Mouse (Mus musculus): ENCODE results near the gene Fam135a.
A peak's percentile ranks its signal among the peaks of the same experiment; 100 is the strongest.
"Not testable (repeated sequence)": the region's sequence is repeated elsewhere in the genome, so short reads cannot be mapped to it uniquely, and the experiment has no call there.

Gene Fam135a

GRCm38 (mm10) chr1:24073386-24074248 is 26.5 kb downstream of the Fam135a start:
- ATAC-seq (ENCODE audit: insufficient number of reproducible peaks, low FRiP score, low TSS enrichment): no peak; the same call in 1 of the 2 replicates

DNA sequence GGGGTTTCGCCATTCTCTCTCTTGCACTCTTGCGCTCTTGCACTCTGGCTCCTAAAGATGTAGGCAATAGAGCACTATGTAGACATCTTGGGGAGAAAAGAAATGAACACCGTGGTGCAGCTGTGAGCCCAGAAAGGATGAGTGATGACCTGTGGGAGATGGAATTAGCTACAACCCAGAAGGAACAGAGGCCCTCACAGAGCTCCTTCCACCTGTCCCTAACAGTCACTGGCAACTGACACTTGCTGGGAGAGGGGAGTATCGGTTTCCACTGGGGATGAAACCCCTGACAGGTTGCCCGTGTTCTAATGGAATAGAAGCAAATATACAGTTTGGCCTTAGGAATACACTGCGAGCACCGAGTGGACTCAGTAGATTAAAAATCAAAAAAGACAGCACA is 31.3 kb downstream of the Fam135a start:
- ATAC-seq (ENCODE audit: insufficient number of reproducible peaks, low FRiP score, low TSS enrichment): no peak

DNA sequence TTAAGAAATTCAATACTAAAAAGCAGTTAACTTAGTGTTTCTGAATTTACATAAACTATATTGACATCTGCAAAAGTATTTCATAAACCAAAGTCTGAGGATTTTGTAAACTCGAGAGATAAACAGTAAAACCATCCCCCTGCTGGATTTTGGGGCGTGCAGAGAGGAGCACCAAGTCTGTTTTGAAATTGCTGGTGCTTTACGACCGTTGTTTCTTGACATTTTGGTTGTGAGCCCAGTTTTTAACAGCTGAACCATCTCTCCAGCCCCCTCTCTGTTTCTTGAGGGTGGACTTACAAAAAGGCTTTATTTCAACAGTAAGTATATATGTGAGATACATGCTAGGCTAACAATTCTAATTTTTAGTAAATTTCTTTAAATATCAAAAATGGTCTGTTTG is 33.4 kb downstream of the Fam135a start:
- ATAC-seq (ENCODE audit: insufficient number of reproducible peaks, low FRiP score, low TSS enrichment): no peak

- ATAC-seq (ENCODE audit: insufficient number of reproducible peaks, low FRiP score, low TSS enrichment): no peak
Measured at GRCm38 (mm10) chr1:24055706-24056105, 44.4 kb downstream of the Fam135a start.

DNA sequence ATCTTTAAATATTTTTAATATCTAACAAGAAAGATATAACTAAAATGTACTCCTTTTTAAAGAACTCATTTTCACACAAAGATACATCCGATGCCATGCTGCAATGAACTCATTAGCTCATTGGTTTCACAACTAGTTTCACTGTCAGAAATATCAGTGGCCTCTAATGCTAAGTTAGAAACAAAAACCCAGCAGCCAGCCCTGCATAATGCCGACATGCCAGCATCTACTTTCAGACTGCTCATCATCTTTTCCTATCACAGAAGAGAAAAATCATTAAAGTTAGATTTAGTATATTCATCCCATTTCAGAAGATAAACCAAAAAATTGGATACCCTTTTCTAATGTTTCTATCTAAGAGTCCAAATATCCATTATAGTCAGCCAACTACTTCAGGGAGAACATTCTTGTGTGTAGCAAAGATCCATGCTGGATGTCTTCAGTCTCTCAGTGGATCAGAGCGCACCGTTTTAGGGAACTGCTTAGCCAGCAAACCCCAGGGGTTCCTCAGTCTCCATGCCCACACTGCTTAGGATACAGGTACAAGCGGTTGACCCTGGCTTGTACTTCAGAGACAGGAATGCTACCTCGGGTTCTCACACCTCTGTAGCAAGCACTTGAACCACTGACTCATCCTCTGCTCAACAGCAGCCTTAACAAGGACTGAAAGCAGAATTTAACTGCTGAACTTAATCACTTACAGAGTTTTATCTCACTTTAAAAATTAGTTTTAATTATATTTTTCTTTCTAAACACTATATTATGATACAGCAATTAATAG is 53.2 kb downstream of the Fam135a start:
- no peak for ATAC-seq (ENCODE audit: insufficient number of reproducible peaks, low FRiP score, low TSS enrichment)

DNA sequence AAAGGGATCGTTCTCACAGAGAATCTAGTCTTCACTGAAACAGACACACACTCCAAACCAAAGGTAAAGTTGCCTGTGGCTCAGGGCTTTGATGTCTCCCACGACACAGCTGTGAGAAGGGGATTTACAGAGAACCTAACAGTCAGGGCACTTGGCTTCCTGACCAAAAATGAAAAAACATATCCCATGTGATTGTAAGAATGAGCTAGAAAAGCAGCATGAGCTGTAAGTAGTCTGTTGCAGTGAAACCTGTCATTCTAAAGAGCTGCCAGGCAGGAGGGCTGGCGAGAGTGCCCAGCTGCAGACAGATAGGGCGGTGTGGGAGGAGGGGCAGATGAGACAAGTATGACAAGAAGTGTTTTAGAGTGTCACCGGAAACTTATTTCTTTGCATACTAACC is 54.5 kb downstream of the Fam135a start:
- ATAC-seq (ENCODE audit: insufficient number of reproducible peaks, low FRiP score, low TSS enrichment): no peak

DNA sequence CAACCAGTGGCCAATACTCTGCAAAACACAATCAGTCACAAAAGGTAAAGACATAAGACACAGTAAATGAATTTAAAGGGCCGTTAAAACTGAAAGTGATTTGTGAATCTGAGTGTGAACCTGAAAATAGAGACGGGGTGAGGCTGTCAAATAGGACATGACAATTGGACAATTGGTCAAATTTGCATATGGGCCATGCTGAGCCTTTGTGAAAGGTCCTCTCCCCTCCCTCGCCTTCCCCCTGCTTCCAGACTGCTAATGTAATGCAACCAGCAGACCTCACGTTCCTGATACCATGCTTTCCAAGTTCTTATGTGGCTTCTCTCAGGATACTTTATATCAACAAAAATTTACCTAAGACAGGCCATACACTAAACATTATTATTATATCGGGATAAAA is 57.1 kb downstream of the Fam135a start:
- no peak for ATAC-seq (ENCODE audit: insufficient number of reproducible peaks, low FRiP score, low TSS enrichment)

- no peak for ATAC-seq (ENCODE audit: insufficient number of reproducible peaks, low FRiP score, low TSS enrichment)
Measured at GRCm38 (mm10) chr1:24033759-24034423, 66.2 kb downstream of the Fam135a start.

GRCm38 (mm10) chr1:24010821-24011220 is 89.3 kb downstream of the Fam135a start:
- ATAC-seq (ENCODE audit: insufficient number of reproducible peaks, low FRiP score, low TSS enrichment): no peak

DNA sequence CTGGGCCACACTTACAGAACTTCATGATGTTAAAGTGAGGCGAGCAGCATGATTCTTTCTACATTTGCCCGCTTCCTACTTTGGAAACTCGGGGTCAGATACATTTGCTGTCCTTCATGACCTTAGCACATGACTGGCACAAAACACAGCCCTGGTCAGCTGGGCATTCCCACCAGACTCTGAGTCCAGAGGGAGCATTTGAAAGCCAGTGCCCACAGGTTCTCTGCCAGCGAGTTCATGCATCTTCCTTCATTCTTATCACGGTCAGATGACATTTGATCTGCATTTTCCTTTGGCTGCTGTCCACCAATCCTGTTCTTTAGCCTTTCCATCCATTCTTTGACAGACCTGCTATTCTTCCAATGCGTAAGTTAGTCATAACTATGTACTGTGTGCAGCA is 90.1 kb downstream of the Fam135a start:
- ATAC-seq (ENCODE audit: insufficient number of reproducible peaks, low FRiP score, low TSS enrichment): no peak

DNA sequence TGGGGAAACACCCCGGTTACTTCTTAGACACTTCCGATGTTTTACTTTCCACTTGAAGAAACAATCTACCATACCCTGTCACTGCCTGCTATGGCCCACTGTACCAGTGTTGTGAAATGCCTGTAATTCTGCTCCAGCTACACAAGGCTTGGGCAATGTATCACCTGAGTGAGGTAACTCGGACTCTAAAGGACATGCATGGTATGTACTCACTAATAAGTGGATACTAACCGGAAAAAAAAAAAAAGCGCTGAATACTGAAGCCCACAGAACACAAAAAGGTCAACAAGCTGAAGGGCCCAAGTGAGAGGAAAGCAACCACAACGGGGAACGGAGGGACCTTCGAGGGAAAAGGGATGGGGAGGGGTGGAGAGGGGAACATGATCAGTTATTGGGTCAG is 92.5 kb downstream of the Fam135a start:
- no peak for ATAC-seq (ENCODE audit: insufficient number of reproducible peaks, low FRiP score, low TSS enrichment)

- peak; percentile 95 for ATAC-seq (ENCODE audit: insufficient number of reproducible peaks, low FRiP score, low TSS enrichment)
Measured at GRCm38 (mm10) chr1:24005070-24005804, 94.9 kb downstream of the Fam135a start, which contains the start of gene Sdhaf4. Gene Sdhaf4, minus strand, starts transcription at chr1:24005656.

DNA sequence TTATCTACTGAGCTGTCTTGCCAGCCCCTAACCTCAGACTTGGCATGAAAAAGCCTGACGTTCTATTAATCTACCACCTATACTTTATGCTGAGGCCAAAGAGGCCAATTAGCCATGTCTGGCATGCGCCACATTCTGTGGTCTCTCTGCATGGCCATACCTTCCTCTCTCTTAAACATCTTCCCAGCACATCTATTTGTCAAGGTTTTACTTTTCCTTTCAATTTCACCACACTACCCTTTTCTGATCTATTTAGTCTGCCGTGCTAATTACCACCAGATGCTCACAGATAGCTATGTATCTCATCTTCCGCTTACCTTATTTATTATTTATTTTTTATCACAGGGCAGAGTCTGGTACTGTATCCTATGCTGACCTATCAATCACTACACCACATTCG is 100.8 kb downstream of the Fam135a start:
- no peak for ATAC-seq (ENCODE audit: insufficient number of reproducible peaks, low FRiP score, low TSS enrichment)

DNA sequence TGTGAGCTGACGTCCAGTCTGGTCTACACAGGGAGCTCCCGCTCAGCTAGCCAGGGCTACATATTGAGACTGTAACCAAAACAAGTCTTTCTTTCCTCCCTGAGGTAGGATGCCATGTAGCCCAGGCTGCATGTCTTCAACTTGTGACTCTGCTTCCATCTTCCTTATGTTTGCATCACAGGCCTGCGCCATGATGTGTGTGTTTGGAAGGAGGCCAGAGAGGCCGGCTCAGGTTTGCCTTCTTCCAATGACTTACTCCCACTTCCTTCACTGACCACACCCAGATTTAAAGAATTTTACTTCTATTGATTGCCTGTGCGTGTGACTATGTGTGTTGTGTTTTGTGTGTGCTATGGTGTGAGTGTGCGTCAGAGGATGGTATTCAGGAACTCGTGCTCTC is 101.3 kb downstream of the Fam135a start:
- ATAC-seq (ENCODE audit: insufficient number of reproducible peaks, low FRiP score, low TSS enrichment): no peak

GRCm38 (mm10) chr1:23998120-23998810 is 101.9 kb downstream of the Fam135a start:
- no peak for ATAC-seq (ENCODE audit: insufficient number of reproducible peaks, low FRiP score, low TSS enrichment)

- no peak for ATAC-seq (ENCODE audit: insufficient number of reproducible peaks, low FRiP score, low TSS enrichment)
Measured at GRCm38 (mm10) chr1:23997493-23997892, 102.6 kb downstream of the Fam135a start.

- no peak for ATAC-seq (ENCODE audit: insufficient number of reproducible peaks, low FRiP score, low TSS enrichment)
Measured at GRCm38 (mm10) chr1:23995420-23995819, 104.7 kb downstream of the Fam135a start.

DNA sequence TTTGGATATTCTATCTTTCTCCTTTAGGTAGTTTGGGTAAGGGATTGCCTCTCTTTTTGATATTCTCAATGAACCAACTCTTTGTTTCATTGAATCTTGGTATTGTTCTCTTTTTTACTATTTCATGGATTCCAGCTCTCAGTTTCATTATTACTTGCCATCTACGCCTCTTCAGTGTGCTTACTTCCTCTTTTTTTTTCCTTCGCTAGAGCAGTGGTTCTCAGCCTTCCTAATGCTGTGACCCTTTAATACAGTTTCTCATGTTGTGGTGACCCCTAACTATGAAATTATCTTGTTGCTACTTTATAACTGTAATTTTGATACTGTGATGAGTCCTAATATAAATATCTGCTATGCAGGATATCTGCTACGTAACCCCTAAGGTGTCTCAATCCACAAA is 117.0 kb downstream of the Fam135a start:
- no peak for ATAC-seq (ENCODE audit: insufficient number of reproducible peaks, low FRiP score, low TSS enrichment)

DNA sequence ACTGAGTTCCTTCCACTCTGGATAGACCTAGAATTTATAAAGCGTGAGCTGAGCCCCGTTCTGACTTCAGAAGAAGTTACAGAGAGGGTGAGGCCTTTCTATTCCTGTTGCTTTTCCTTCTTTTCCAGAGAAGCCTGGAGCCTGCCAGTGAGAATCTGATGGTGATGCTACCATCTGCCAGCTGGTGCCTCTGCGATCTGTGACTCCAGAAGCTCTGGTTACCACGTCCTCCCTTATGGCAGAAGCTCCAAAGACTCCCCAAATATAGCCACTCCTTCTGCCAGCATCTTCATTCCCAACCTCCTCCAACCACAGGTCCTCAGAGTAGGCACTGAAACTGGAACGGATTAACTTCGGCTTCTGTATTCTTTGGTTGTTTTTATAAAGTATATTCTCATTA is 121.9 kb downstream of the Fam135a start:
- ATAC-seq (ENCODE audit: insufficient number of reproducible peaks, low FRiP score, low TSS enrichment): no peak

DNA sequence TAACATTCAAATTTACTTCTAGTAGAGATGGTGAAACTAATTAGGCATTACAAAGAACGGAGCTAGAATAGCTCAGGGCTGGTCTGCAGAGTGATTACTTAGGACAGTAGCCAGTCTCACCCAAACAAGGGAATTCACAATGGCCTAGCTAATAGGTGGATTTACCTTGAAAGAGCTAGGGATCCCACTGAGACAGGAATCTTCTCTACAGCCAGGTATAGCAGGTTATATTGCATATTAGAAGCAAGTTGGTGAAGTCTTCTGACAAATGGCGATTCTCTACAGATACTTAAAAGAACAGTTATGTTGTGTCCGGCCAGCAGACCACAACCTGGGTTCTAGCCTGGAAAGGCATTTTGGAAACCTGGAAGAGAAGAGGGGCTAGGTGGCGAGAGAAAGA is 129.0 kb downstream of the Fam135a start:
- not testable (repeated sequence) for ATAC-seq (ENCODE audit: insufficient number of reproducible peaks, low FRiP score, low TSS enrichment)

All from cerebellum, adult (tissue).